Mouse (Mus musculus): ENCODE results near the gene Nmnat3.

GRCm38 (mm10) chr9:98297937-98298595 lies 10.8 kb downstream of the Nmnat3 start:
- no peak for TF ChIP-seq CTCF (IDR thresholded peaks at IDR 0.05; ENCODE audit: borderline replicate concordance, control insufficient read depth, extremely low read depth, insufficient read depth, low read length, poor library complexity)
- TF ChIP-seq POLR2A (IDR thresholded peaks at IDR 0.05; ENCODE audit: control insufficient read depth, extremely low read depth, insufficient read depth, low read length, poor library complexity): no peak
